Mouse (Mus musculus) neural tube, embryonic 13.5 days (tissue): ENCODE measurements around the gene 0610010F05Rik. TPM values are rescaled to one million over a fixed set of nuclear protein-coding genes. Genes with fewer than 3 reads are reported as not detected.

Source experiments
- ATAC-seq: fragments of 200-750 bp; cut with Nextera tagmentation; 2 replicates; pipeline ENCODE4 v1.8.0; 2017; ENCODE audit warnings: low read depth, mild to moderate bottlenecking, moderate TSS enrichment, moderate library complexity
- H3K27ac ChIP-seq: fragments of 300-500 bp; sonication (generic); replicated peaks from 2 replicates; pipeline ENCODE4 v1.5.1; 2015; ENCODE audit warnings: moderate library complexity, mild to moderate bottlenecking, inconsistent platforms
- H3K27me3 ChIP-seq: fragments of 300-500 bp; sonication (generic); 2 replicates; pipeline ENCODE4 v1.6.1; 2015; ENCODE audit warnings: mild to moderate bottlenecking, inconsistent platforms
- H3K36me3 ChIP-seq: fragments of 300-500 bp; sonication (generic); 2 replicates; pipeline ENCODE4 v1.6.1; 2015; ENCODE audit warnings: mild to moderate bottlenecking, inconsistent platforms
- H3K4me1 ChIP-seq: fragments of 300-500 bp; sonication (generic); replicated peaks from 2 replicates; pipeline ENCODE4 v1.6.1; 2015; ENCODE audit warnings: inconsistent platforms
- H3K4me2 ChIP-seq: fragments of 300-500 bp; sonication (generic); 2 replicates; pipeline ENCODE4 v1.6.1; 2015; ENCODE audit warnings: inconsistent platforms, mild to moderate bottlenecking, moderate library complexity
- H3K4me3 ChIP-seq: fragments of 300-500 bp; sonication (generic); 2 replicates; pipeline ENCODE4 v1.5.1; 2015; ENCODE audit warnings: mild to moderate bottlenecking, inconsistent platforms
- H3K9ac ChIP-seq: fragments of 300-500 bp; sonication (generic); 2 replicates; pipeline ENCODE4 v1.6.1; 2015; ENCODE audit warnings: moderate library complexity, mild to moderate bottlenecking, inconsistent platforms
- H3K9me3 ChIP-seq: fragments of 300-500 bp; sonication (generic); 2 replicates; pipeline ENCODE4 v1.6.1; 2016; ENCODE audit warnings: inconsistent platforms
- WGBS: fragments of 180-500 bp; shearing (Covaris S2); methylation state at CpG from one replicate; pipeline ENCODE4 v1.1.7; 2015; 5-methylcytosine and 5-hydroxymethylcytosine counted together
- polyA plus RNA-seq: library from polyadenylated mRNA; unstranded; fragments of >200 nt; fragmentation: Nextera tagmentation; extraction: Ambion mirVana; gene quantifications from 2 replicates; pipeline ENCODE4 v1.2.1, GENCODE M21; 2015

The 0610010F05Rik gene
- polyA plus RNA-seq, result 128 and 133 TPM in 2 replicates

DNA sequence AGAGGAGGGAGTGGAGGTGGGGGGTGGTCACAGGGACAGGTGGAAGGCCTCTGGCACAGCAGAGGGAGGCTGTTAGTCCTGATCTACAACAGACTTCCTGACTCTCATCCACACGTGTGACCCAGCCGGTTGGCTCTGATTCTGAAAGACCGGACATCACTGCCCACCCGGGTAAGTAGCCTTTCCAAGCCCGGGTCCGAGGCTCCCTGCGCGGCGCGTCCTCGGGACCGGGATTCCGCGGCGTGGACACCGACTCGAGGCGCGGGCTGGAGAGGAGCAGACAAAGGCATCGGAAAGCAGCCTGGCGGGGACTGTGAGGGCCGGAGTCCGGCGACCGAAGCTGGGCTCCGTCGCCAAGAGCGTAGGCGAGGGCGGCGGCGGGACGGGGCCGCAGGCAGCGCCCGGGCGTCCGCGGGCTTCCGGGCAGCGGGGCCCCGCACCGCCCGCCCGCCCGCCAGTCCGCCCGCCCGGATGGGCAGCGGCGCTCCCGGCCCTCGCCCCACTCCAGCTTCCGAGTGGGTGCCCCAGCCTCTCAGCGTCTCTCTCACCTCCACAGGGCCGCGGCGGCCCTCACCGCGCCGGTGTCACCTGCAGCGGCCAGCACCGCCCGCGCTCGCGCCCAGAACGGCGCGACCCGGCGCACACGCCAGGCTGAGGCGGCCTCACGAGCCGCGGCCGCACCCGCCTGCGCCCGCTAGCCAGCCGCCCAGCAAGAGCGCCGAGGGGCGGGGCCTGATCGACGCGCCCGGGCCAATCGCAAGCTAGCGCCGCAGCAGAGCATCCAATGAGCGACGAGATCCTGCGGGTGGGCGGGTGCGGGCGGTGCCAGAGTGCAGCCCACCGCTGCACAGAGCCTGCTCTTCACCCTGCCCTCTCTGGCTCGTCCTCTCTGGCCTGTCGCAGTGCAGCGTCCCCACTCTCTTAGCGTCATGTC, at the start of gene 0610010F05Rik:
Gene 0610010F05Rik, minus strand, starts transcription at position 695 of the 934 bp plus-strand sequence.
- peaks cover 25% of the 10 kb centered on the region for H3K4me1 ChIP-seq
- peak; percentile 100 for ATAC-seq
- no peaks in the 10 kb centered on the region for H3K9me3 ChIP-seq
- H3K27me3 ChIP-seq, result no peaks in the 10 kb centered on the region
- WGBS, result under 1% methylated on average over 82 of the region's 103 CpGs
- H3K4me3 ChIP-seq, result peak within 1 kb of the TSS; percentile 94
- H3K36me3 ChIP-seq, result peaks cover 8% of the 10 kb centered on the region
- peak within 1 kb of the TSS; percentile 61 for H3K4me2 ChIP-seq
- peak within 1 kb of the TSS; percentile 97 for H3K9ac ChIP-seq
- H3K27ac ChIP-seq, result peak within 1 kb of the TSS; percentile 96

DNA sequence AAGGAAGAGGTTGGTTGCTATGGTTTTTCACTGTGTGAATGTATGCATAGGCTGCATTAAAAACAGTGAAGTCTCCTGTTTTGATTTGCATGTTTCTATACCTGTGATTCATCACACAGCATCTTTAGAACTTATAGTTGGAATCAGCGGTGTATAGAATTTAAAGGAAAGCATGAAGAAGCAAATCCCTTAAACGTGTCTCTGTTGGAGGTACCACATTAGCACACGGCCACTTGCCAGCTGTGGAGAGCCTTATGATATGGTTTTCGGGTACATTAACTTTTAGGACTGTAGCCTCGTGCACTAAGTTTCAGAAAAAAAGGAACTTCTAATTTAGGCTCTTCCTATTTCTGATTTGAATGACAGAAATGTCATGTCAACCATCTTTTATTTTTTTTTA, 49.1 kb upstream of the 0610010F05Rik start:
- Histone ChIP-seq H3K27me3 (no peaks in the 10 kb centered on the region), H3K27ac (no peak overlapping the region), H3K4me3 (no peak overlapping the region), H3K4me2 (no peak overlapping the region), H3K36me3 (peaks cover 67% of the 10 kb centered on the region), H3K4me1 (no peaks in the 10 kb centered on the region), H3K9me3 (no peaks in the 10 kb centered on the region), H3K9ac (no peak overlapping the region)
- ATAC-seq, result no peak
- 89% methylated on average over 5 of the region's 5 CpGs for WGBS

DNA sequence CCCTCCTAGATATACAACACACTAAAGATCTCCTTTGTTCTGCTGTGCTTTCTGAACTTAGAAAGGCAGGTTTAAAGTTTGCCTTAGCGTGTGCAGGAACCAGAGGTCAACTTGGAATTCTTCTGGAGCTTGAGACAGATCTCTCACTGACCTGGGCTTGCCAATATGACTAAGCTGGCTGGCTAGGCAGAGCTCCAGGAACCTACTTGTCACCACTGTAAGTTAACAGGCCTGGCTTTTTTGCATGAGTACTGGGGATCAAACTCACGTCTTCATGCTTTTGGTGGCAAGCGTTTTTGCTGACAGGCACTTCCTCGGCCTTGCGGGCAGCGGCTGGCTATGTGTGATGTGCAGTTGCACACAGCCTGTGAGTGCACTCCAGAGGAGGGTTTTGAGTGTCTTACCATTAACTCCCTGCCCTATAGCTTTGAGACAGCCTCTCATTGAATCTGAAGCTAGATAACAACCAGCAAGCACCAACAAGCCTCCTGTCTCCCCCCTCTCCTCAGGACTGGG, 47.1 kb upstream of the 0610010F05Rik start:
- Histone ChIP-seq H3K9ac (no peak overlapping the region), H3K27ac (no peak overlapping the region), H3K4me2 (no peak overlapping the region), H3K27me3 (no peaks in the 10 kb centered on the region), H3K4me3 (no peak overlapping the region), H3K4me1 (no peaks in the 10 kb centered on the region), H3K9me3 (no peaks in the 10 kb centered on the region), H3K36me3 (peaks cover 72% of the 10 kb centered on the region)
- WGBS, result 92% methylated on average over 6 of the region's 6 CpGs
- no peak for ATAC-seq

DNA sequence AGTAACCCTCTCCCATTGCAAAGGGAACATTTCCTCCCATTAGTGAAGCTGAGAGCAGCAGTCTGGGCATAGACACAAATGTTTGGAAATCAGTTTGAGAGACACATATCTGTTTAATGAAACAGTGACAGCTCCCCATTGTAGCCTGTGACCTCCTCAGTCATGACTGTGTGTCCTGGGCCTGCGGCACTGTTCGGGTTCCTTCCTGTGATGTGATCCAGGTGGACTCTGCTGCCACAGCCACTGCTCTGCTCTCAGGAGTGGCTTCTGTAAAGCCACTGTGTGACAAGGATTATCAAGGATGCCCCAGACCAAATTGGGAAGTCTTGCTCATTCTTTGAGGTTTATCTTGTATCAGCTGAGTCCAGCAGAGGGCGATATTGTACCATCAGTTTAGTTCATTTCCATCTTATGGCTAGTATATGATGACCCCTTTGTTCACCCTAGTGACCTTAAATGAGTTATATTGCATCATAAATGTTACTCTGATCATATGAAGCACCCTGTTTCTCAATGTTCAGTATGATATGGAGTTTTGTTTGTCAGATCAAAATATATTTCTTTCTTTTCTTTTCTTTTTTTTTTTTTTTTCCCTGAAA, 45.7 kb upstream of the 0610010F05Rik start:
- no peaks in the 10 kb centered on the region for H3K27me3 ChIP-seq
- H3K9me3 ChIP-seq, result no peaks in the 10 kb centered on the region
- 0 out of 2 replicates have a peak overlapping the region, but pooled peaks have one; percentile 1 for H3K27ac ChIP-seq
- H3K4me3 ChIP-seq, result no peak overlapping the region
- peaks cover 85% of the 10 kb centered on the region for H3K36me3 ChIP-seq
- ATAC-seq, result peak; percentile 36; the same call in 1 of the 2 replicates
- WGBS, result 49% methylated on average over 3 of the region's 3 CpGs
- H3K4me1 ChIP-seq, result no peaks in the 10 kb centered on the region
- H3K9ac ChIP-seq, result no peak overlapping the region
- no peak overlapping the region for H3K4me2 ChIP-seq

DNA sequence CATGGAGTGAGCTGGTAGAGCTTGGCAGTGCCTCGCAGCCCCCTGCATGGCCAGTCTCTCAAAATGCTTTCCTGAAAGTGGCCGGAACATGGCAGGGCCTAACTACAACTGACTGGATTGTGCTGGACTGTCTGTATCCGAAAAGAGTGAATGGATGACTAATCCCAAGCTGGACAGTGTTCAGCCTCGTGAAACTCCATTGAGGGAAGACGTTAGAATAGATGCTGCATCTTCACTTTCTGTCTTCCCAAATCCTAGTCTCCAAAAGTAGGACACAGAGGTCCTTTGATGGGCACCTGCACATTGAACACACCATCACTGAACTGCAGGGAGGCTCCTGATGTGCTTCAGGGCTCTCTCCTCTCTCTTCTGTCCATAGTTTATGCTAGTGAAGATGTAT, 42.7 kb upstream of the 0610010F05Rik start:
- WGBS, result 93% methylated on average over 5 of the region's 5 CpGs
- Histone ChIP-seq H3K4me1 (no peaks in the 10 kb centered on the region), H3K4me2 (no peak overlapping the region), H3K36me3 (peaks cover 81% of the 10 kb centered on the region), H3K27me3 (no peaks in the 10 kb centered on the region), H3K9ac (no peak overlapping the region), H3K27ac (no peak overlapping the region), H3K9me3 (no peaks in the 10 kb centered on the region), H3K4me3 (no peak overlapping the region)
- ATAC-seq, result no peak

DNA sequence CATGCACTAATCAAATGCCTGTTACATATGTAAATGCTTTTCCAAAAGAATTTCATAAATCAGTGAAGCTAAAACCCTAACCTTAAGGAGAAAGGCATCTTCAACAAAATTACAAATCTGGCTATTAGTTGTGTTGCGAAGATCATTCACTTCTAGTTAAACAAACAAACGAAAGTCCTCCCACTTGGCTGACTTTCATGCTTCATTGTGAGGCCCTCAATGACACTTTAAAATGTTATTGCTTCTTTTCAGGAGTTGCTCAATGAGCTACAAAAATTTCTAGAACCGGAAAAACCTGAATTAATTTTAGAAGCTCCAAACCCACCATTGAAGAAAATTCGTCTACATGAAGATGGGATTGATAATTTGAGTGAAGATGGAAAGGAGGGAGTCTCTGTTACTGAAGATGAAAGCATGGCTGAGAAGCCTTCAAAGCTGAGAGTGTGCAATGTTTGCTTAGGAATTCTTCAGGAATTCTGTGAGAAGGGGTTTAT, 38.9 kb upstream of the 0610010F05Rik start:
- Histone ChIP-seq H3K9ac (no peak overlapping the region), H3K27ac (no peak overlapping the region), H3K4me3 (no peak overlapping the region), H3K9me3 (no peaks in the 10 kb centered on the region), H3K36me3 (peaks cover 52% of the 10 kb centered on the region), H3K27me3 (no peaks in the 10 kb centered on the region), H3K4me1 (peaks cover 5% of the 10 kb centered on the region), H3K4me2 (no peak overlapping the region)
- no peak for ATAC-seq
- 87% methylated on average over 4 of the region's 4 CpGs for WGBS

DNA sequence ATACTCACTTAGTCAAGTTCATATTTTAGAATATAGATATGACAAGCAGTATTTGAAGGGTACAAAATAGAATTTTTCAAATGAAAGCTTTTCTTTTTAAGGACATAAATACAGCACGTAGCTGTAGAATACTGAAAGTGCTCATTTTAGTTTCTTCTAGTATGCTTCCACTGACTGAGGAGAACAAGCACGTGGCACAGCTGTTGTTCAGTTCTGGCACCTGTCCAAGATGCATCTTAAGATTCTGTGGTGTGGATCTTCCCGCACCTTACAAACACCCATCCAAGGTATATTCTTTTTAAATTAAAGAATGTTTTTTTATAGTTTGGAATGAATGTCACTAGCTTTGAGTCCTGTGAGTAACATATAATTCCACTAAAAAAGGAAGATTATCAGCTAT, 33.7 kb upstream of the 0610010F05Rik start:
- peak overlapping the region; percentile 88 for H3K9ac ChIP-seq
- H3K27ac ChIP-seq, result no peak overlapping the region
- 0 out of 2 replicates have a peak, but pooled peaks cover 3% of the 10 kb centered on the region for H3K36me3 ChIP-seq
- no peak for ATAC-seq
- 39% methylated on average over 3 of the region's 3 CpGs for WGBS
- H3K4me2 ChIP-seq, result peak overlapping the region; percentile 69
- H3K4me1 ChIP-seq, result peaks cover 34% of the 10 kb centered on the region
- no peaks in the 10 kb centered on the region for H3K27me3 ChIP-seq
- peak overlapping the region; percentile 81 for H3K4me3 ChIP-seq
- no peaks in the 10 kb centered on the region for H3K9me3 ChIP-seq

DNA sequence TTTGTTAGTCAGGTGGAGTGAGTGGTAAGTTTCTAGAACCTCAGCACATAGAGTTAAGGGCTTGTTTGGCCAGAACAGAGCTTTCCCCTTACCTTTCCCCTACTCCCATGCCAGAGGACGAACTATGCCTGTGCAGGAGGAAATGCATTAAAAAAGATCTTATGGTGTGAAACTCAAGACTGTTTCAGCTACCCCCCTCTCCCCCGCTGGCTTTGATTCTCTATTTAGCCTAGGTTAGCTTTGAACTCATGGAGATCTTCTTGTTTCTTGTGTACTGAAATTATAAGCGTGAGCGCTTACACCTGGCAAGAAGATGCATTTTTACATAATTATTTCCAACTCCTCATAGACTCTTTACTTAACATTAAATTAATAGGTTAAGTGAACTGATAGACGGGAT, 33.1 kb upstream of the 0610010F05Rik start:
- Histone ChIP-seq H3K4me2 (peak overlapping the region; percentile 69), H3K4me1 (peaks cover 37% of the 10 kb centered on the region), H3K27ac (peak overlapping the region; percentile 96), H3K36me3 (no peaks in the 10 kb centered on the region), H3K9me3 (no peaks in the 10 kb centered on the region), H3K27me3 (no peaks in the 10 kb centered on the region), H3K9ac (peak overlapping the region; percentile 88), H3K4me3 (peak overlapping the region; percentile 81)
- 11% methylated on average over 5 of the region's 5 CpGs for WGBS
- no peak for ATAC-seq

DNA sequence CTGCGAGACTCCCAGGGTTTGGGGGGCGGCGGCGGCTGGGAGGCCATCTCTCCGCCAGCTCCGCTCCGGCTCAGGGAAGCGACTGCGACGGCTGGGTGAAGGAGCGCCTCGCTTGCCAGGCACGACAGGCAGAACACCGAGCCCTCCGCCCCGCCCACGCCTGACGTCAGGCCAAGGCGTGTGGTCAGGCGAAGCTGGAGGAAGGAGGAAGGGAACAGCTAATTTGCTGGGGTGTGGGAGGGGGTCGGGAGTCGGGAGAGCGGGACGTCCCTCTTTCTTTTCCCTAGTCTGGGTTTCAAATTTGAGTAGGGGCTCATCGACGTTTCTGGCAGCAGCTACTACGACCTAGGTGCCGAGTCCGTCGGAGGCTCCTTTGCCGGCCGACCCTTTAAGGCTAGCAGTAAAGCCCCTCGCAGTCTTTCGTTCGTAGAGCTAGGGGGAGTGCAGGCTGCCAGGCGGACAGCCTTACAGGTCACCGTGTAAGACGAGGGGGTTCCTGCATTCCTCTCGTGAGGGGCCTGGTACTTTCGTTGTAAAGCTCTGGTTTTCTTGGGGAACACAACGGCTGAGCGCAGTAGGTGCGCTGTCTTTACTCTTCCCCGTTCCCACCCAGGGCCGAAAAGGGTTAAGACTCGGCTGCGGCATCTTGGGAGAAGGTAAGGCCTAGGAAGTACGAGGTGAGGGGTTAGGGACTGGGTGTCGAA, 32.5 kb upstream of the 0610010F05Rik start, which contains the start of gene Pex13:
Gene Pex13, minus strand, starts transcription at position 162 of the 704 bp plus-strand sequence.
- no peaks in the 10 kb centered on the region for H3K9me3 ChIP-seq
- H3K27ac ChIP-seq, result peak within 1 kb of the TSS; percentile 96
- H3K9ac ChIP-seq, result peak within 1 kb of the TSS; percentile 88
- under 1% methylated on average over 49 of the region's 49 CpGs for WGBS
- H3K4me1 ChIP-seq, result peaks cover 37% of the 10 kb centered on the region
- H3K36me3 ChIP-seq, result no peaks in the 10 kb centered on the region
- ATAC-seq, result peak; percentile 99
- peak within 1 kb of the TSS; percentile 69 for H3K4me2 ChIP-seq
- no peaks in the 10 kb centered on the region for H3K27me3 ChIP-seq
- peak within 1 kb of the TSS; percentile 81 for H3K4me3 ChIP-seq

DNA sequence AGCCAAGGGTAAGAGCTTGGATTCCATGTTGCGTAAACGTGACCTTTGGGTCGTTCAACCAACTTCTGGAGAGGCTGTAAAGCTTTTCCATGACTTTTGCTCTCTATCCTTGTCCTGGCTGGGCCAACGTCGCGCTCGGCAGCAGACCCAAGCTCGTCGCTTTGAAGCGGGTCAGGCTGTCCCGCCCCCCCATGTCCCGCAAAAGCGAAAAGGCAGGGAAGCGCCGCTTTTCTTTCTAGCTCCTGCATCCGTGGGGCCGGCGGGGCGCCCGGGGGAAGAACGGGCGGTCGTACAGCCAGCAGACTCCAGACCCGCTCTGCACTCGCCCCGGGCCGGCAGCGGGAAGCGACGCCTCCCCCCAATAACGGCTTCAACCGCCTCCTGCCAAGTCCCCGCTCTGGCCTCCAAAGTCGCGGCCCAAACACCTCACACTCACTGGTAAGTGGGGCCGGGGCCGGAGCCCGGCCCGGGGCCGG, 31.9 kb upstream of the 0610010F05Rik start, which contains the start of gene Pus10:
Gene Pus10, plus strand, starts transcription at position 364 of the 476 bp plus-strand sequence.
- H3K4me1 ChIP-seq, result peaks cover 43% of the 10 kb centered on the region
- WGBS, result under 1% methylated on average over 40 of the region's 40 CpGs
- peak; percentile 69 for ATAC-seq

DNA sequence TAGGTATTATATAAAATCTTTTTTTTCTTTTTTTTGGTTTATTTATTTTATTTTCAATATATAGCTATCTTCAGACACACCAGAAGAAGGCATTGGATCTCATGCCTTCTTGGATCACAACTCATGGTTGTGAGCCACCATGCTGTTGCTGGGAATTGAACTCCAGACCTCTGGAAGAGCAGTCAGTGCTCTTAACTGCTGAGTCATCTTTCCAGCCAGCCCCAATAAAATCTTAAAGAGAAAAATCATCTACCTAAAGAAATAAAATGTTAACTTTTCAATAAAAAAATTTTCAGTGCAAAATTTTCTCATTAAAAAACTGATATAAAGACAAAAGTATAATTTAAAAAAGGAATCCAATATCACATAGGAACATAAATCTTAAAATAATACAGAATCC, 30.8 kb upstream of the 0610010F05Rik start:
- Histone ChIP-seq H3K4me3 (no peak overlapping the region), H3K9me3 (no peaks in the 10 kb centered on the region), H3K9ac (no peak overlapping the region), H3K4me1 (peaks cover 45% of the 10 kb centered on the region), H3K27ac (no peak overlapping the region), H3K36me3 (no peaks in the 10 kb centered on the region), H3K27me3 (no peaks in the 10 kb centered on the region), H3K4me2 (0 out of 2 replicates have a peak overlapping the region, but pooled peaks have one; percentile 30)
- no peak for ATAC-seq

More for the DNA sequence above, 31.9 kb upstream of the 0610010F05Rik start, which contains the start of gene Pus10:
- no peaks in the 10 kb centered on the region for H3K9me3 ChIP-seq
- peak within 1 kb of the TSS; percentile 88 for H3K9ac ChIP-seq
- H3K4me3 ChIP-seq, result peak within 1 kb of the TSS; percentile 81
- H3K27me3 ChIP-seq, result no peaks in the 10 kb centered on the region
- H3K36me3 ChIP-seq, result no peaks in the 10 kb centered on the region
- peak within 1 kb of the TSS; percentile 69 for H3K4me2 ChIP-seq
- H3K27ac ChIP-seq, result peak within 1 kb of the TSS; percentile 96
